Mouse (Mus musculus) heart, adult 9 months (tissue): ENCODE data around the gene C87977.
"Not testable (repeated sequence)": the region's sequence is repeated elsewhere in the genome, so short reads cannot be mapped to it uniquely, and the experiment has no call there.

ENCODE experiments used
- DNase-seq, 2 experiments: peaks; one replicate each; pipeline ENCODE4 v3.0.0; 2022; ENCODE audit warnings: low spot score in 2 of 2

The C87977 gene

GRCm38 (mm10) chr4:144213218-144213617 lies at the start of gene C87977:
Gene C87977, minus strand, starts transcription at chr4:144213318.
- not testable (repeated sequence) for DNase-seq

- DNase-seq, result not testable (repeated sequence)
These were observed 41.6 kb upstream of the C87977 start for GRCm38 (mm10) chr4:144254768-144255167.

- no peak for DNase-seq
These were observed 22.7 kb downstream of the C87977 start, which contains the start of gene Oog2 for GRCm38 (mm10) chr4:144190419-144190818. Gene Oog2, plus strand, starts transcription at chr4:144190719.

DNA sequence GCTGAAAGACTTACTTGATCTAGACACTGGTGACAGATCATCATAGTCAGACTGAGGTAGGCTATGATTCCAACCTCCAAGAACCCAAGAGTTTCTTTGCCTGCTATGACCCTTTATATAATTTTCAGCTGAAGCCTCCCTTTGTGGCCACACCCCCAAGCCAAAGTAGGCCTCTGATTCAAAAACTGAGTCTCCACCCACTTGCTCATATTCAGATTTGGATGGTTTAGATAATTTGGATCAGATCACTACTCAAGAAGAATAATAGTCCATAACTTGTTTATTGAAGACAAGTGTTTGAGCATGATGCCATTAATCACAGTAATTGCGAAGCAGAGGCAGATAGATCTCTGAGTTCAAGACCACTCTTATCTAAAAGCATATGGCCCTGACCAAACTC lies 50.6 kb downstream of the C87977 start, which contains the start of gene Oog3:
Gene Oog3, minus strand, starts transcription at position 101 of the 400 bp plus-strand sequence.
- no peak for DNase-seq
